Mouse (Mus musculus) olfactory bulb, adult 2 months (tissue): ENCODE data around the gene Ppp3r1.

Experiments
- CTCF ChIP-seq: fragments of 200-500 bp; IDR thresholded peaks from 2 replicates; pipeline ENCODE4 v1.5.1; 2012; ENCODE audit warnings: low read depth, mild to moderate bottlenecking, low read length, moderate library complexity; ENCODE audit not compliant: insufficient read depth
- POLR2A ChIP-seq: fragments of 200-500 bp; IDR thresholded peaks from 2 replicates; pipeline ENCODE4 v1.6.1; 2012; ENCODE audit warnings: mild to moderate bottlenecking, low read depth, low read length, moderate library complexity; ENCODE audit not compliant: insufficient read depth

GRCm38 (mm10) chr11:17199170-17199569 is 40.1 kb downstream of the Ppp3r1 start:
- TF ChIP-seq CTCF (no peak), POLR2A (no peak)
